Mouse (Mus musculus) neural tube, embryonic 15.5 days (tissue): ENCODE data around the gene Mroh7. TPM values are rescaled to one million over a fixed set of nuclear protein-coding genes. Genes with fewer than 3 reads are reported as not detected.

Experiments
- ATAC-seq: fragments of 200-750 bp; cut with Nextera tagmentation; 2 replicates; pipeline ENCODE4 v1.8.0; 2017; ENCODE audit warnings: mild to moderate bottlenecking, moderate TSS enrichment, moderate library complexity; ENCODE audit not compliant: low FRiP score
- H3K27ac ChIP-seq: fragments of 300-500 bp; sonication (generic); replicated peaks from 2 replicates; pipeline ENCODE4 v1.5.1; 2015; ENCODE audit warnings: mild to moderate bottlenecking, inconsistent platforms
- H3K27me3 ChIP-seq: fragments of 300-500 bp; sonication (generic); replicated peaks from 2 replicates; pipeline ENCODE4 v1.6.1; 2015; ENCODE audit warnings: inconsistent platforms
- H3K36me3 ChIP-seq: fragments of 300-500 bp; sonication (generic); 2 replicates; pipeline ENCODE4 v1.6.1; 2015; ENCODE audit warnings: inconsistent platforms
- H3K4me1 ChIP-seq: fragments of 300-500 bp; sonication (generic); 2 replicates; pipeline ENCODE4 v1.6.1; 2015; ENCODE audit warnings: inconsistent platforms
- H3K4me2 ChIP-seq: fragments of 300-500 bp; sonication (generic); 2 replicates; pipeline ENCODE4 v1.6.1; 2015; ENCODE audit warnings: inconsistent platforms, mild to moderate bottlenecking, moderate library complexity
- H3K4me3 ChIP-seq: fragments of 300-500 bp; sonication (generic); replicated peaks from 2 replicates; pipeline ENCODE4 v1.5.1; 2015; ENCODE audit warnings: mild to moderate bottlenecking, inconsistent platforms
- H3K9ac ChIP-seq: fragments of 300-500 bp; sonication (generic); replicated peaks from 2 replicates; pipeline ENCODE4 v1.6.1; 2015; ENCODE audit warnings: mild to moderate bottlenecking, inconsistent platforms
- H3K9me3 ChIP-seq: fragments of 300-500 bp; sonication (generic); replicated peaks from 2 replicates; pipeline ENCODE4 v1.6.1; 2016; ENCODE audit warnings: inconsistent platforms
- WGBS: fragments of 180-500 bp; shearing (Covaris S2); methylation state at CpG from one replicate; pipeline ENCODE4 v1.1.7; 2015; ENCODE audit warnings: mixed read lengths; 5-methylcytosine and 5-hydroxymethylcytosine counted together
- polyA plus RNA-seq: library from polyadenylated mRNA; unstranded; fragments of >200 nt; fragmentation: Nextera tagmentation; extraction: Ambion mirVana; gene quantifications from 2 replicates; pipeline ENCODE4 v1.2.1, GENCODE M21; 2015

The Mroh7 gene
- polyA plus RNA-seq, 1 experiment from 2014 or later, result 0.33 TPM

DNA sequence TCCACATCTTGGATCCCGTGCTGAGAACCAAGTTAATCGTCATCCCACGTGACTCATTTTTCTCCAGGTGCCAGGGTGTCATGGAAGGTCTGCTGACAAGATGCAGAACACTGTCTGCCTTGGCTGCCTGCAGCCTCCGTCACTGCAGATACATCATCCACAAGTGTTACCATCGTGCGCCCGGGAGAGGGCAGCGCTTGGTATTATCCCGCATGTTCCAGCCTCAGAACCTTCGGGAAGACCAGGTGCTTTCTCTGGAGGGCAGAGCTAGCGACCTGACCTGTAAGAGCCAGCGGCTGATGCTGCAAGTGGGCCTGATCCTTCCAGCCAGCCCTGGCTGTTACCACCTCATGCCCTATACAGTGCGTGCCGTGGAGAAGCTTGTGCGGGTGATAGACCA is 77.7 kb downstream of the Mroh7 start:
- 93% methylated on average over 15 of the region's 15 CpGs for WGBS
- Histone ChIP-seq H3K36me3 (peaks cover 22% of the 10 kb centered on the region), H3K9ac (no peak overlapping the region), H3K27ac (no peak overlapping the region), H3K4me2 (no peak overlapping the region), H3K4me1 (peaks cover 14% of the 10 kb centered on the region), H3K27me3 (0 out of 2 replicates have a peak, but pooled peaks cover 7% of the 10 kb centered on the region), H3K9me3 (no peaks in the 10 kb centered on the region), H3K4me3 (no peak overlapping the region)
- no peak for ATAC-seq

DNA sequence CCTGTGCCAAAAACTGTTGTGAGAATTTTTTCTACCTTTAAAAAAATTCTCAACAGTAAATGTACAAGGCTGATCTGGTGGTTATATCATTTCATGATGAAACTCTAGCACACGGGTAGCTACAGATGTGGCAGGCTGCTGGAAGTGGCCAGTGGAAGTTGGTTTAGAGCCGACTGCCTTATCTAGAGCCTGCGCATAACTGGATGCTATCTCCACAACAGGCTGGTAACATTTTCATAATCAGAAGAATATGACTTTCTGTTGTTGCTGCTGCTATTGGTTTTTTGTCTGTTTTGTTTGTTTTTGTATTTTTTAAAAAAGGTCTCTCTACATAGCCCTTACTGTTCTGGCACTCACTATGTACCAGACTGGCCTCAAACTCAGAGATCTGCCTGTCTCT is 78.2 kb downstream of the Mroh7 start:
- no peak overlapping the region for H3K9ac ChIP-seq
- 0 out of 2 replicates have a peak, but pooled peaks cover 10% of the 10 kb centered on the region for H3K27me3 ChIP-seq
- H3K27ac ChIP-seq, result no peak overlapping the region
- no peak overlapping the region for H3K4me3 ChIP-seq
- peaks cover 14% of the 10 kb centered on the region for H3K4me1 ChIP-seq
- no peak overlapping the region for H3K4me2 ChIP-seq
- ATAC-seq, result no peak
- no peaks in the 10 kb centered on the region for H3K9me3 ChIP-seq
- 97% methylated on average over 3 of the region's 3 CpGs for WGBS
- H3K36me3 ChIP-seq, result peaks cover 22% of the 10 kb centered on the region; the same call in 1 of the 2 replicates

DNA sequence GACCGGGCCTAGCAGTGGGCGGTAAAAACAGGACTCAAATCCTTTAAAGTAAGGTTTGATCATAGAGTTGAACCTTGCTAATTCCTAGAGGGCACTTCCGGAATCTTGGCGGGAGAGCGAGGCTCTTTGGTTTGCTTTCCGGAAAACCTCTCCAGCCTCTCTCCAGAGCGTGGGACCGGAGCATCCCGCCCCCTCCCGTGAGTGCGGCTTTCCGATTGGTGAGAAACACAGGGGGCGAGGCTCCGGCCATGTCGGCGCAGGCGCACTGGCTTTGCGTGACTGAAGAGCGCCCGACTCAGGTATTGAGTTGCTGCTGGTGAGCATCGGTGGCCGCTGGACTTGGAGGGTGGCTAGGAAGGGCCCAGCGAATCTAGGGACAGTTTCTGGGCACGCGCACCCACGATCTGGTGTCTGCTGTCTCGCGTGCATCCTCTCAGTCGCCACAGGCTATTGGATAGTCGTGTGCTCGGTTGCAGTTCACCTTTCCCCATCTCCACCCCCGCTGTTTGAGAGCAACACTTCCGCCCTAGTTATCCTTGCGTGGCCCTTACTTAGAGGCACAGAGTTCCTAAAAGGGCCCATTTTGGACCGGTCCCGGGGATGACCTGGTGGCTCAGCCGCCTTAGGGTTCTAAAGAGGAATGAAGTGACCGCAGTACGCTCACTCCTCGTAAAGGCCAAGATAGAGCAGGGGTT is 79.7 kb downstream of the Mroh7 start, which contains the start of gene Pars2:
Pars2 (plus strand) TSS at position 237 of the 695 bp plus-strand sequence.
- peak; percentile 97 for ATAC-seq
- Histone ChIP-seq H3K27me3 (0 out of 2 replicates have a peak, but pooled peaks cover 10% of the 10 kb centered on the region), H3K36me3 (peaks cover 22% of the 10 kb centered on the region; the same call in 1 of the 2 replicates), H3K4me1 (peaks cover 14% of the 10 kb centered on the region), H3K27ac (peak within 1 kb of the TSS; percentile 80), H3K9me3 (no peaks in the 10 kb centered on the region), H3K9ac (peak within 1 kb of the TSS; percentile 82), H3K4me2 (peak within 1 kb of the TSS; percentile 98), H3K4me3 (peak within 1 kb of the TSS; percentile 64)
- 3% methylated on average over 40 of the region's 40 CpGs for WGBS

DNA sequence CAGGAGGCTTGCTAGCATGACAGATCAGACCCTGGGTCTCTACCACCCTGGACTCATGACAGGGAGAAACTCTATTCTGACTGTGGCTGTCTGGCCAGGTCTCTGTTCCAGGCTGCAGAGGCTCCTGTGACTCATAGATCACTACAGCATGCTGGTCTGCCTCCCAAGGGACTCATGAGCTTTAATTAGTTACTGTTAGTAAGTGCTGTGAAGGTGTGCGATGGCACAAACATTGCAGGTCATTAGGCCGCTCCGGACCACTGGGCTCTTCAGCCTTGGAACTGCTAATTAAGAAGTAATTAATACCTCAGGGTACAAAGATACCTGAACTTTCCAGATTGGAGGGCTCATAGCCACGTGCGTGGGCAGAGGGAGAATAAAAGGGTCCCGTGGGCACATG is 83.6 kb downstream of the Mroh7 start:
- Histone ChIP-seq H3K4me1 (peaks cover 25% of the 10 kb centered on the region), H3K4me2 (no peak overlapping the region), H3K27ac (no peak overlapping the region), H3K4me3 (no peak overlapping the region), H3K9me3 (no peaks in the 10 kb centered on the region), H3K9ac (no peak overlapping the region), H3K36me3 (no peaks in the 10 kb centered on the region), H3K27me3 (0 out of 2 replicates have a peak, but pooled peaks cover 10% of the 10 kb centered on the region)
- ATAC-seq, result no peak
- WGBS, result 59% methylated on average over 6 of the region's 6 CpGs

DNA sequence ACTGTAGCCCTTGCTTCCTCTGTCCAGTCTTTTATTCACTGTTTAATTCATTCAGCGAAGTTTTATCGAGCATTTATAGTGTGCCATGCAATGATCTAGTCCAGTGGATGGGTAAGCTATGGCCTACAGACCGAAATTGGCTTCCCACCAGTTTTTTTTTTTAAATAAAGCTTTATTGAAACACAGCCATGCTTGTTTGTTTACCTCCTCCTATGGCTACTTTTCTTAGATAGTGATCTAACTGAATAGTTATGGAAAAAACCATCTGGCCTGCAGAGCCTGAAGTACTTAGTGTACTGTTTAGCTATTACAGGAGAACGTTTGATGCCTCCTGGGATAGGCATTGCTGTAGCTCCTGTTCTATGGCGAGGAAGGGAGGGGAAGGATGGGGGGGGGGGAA is 84.9 kb downstream of the Mroh7 start:
- no peaks in the 10 kb centered on the region for H3K36me3 ChIP-seq
- ATAC-seq, result no peak
- H3K4me3 ChIP-seq, result no peak overlapping the region
- peaks cover 16% of the 10 kb centered on the region for H3K4me1 ChIP-seq
- H3K4me2 ChIP-seq, result no peak overlapping the region
- no peak overlapping the region for H3K9ac ChIP-seq
- 0 out of 2 replicates have a peak, but pooled peaks cover 10% of the 10 kb centered on the region for H3K27me3 ChIP-seq
- no peaks in the 10 kb centered on the region for H3K9me3 ChIP-seq
- 75% methylated on average over 5 of the region's 5 CpGs for WGBS
- H3K27ac ChIP-seq, result no peak overlapping the region; the same call in 1 of the 2 replicates

DNA sequence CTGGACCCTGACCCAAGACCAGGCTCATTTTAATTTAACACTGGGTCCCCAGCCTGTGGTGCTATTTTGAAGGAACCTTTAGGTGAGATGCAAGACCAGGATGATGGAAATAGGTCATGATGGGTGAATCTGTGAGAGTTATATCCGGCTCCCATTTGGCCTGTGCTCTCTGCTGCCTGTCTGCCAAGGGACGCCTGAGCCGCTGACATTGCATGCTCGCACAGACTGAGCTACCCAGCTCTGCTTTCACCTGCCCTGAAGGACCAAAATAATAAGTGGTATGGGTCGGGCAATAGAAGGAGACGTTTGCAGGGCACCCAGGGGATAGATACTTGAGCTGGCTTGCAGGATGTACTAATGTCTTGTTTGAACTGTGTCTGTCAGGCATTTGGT is 86.5 kb downstream of the Mroh7 start:
- H3K27ac ChIP-seq, result 0 out of 2 replicates have a peak overlapping the region, but pooled peaks have one; percentile 33
- 0 out of 2 replicates have a peak, but pooled peaks cover 10% of the 10 kb centered on the region for H3K27me3 ChIP-seq
- WGBS, result 74% methylated on average over 6 of the region's 6 CpGs
- H3K9ac ChIP-seq, result no peak overlapping the region
- no peaks in the 10 kb centered on the region for H3K36me3 ChIP-seq
- no peak overlapping the region for H3K4me3 ChIP-seq
- H3K4me1 ChIP-seq, result peaks cover 12% of the 10 kb centered on the region
- no peak for ATAC-seq
- H3K9me3 ChIP-seq, result no peaks in the 10 kb centered on the region
- H3K4me2 ChIP-seq, result no peak overlapping the region

DNA sequence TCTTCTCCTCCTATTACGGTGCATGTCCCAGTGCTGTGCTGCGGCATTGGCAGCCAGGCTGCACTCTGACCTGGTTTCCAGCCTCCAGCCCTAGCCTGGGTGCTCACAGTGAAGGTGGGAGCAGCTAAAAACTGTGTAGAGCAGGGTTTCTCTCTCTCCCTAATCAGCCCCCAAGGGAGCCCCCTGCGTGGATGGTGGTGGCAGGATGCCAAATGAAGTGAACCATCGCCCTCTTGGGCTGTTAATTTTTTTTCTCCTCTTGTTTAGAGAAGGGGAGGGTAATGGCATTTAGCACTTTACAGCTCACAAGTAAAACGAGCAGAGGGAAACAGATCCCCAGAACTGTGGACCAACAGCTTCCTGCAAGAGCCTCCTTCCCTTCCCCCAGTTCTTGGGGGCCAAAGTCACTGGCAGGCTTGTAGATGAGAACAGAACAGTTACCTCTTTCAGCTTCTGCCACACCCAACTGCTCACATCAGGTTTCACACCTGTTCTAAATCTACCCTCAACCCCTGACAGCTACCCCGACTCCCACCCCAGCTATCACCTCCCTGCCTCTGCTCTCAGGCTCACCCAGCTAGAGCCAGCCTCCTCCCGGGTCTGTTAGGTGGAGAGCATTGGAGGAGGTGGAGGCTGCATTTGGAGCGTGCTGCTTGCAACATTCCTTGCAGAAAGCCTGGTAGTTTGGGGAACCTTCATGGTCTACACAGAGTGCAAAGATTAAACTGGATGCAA is 87.1 kb downstream of the Mroh7 start:
- H3K27me3 ChIP-seq, result 0 out of 2 replicates have a peak, but pooled peaks cover 6% of the 10 kb centered on the region
- no peaks in the 10 kb centered on the region for H3K36me3 ChIP-seq
- no peak overlapping the region for H3K4me3 ChIP-seq
- peak; percentile 27; the same call in 1 of the 2 replicates for ATAC-seq
- no peaks in the 10 kb centered on the region for H3K9me3 ChIP-seq
- 30% methylated on average over 8 of the region's 8 CpGs for WGBS
- H3K9ac ChIP-seq, result no peak overlapping the region
- H3K4me2 ChIP-seq, result no peak overlapping the region
- H3K4me1 ChIP-seq, result peaks cover 12% of the 10 kb centered on the region
- H3K27ac ChIP-seq, result peak overlapping the region; percentile 33; the same call in 1 of the 2 replicates

DNA sequence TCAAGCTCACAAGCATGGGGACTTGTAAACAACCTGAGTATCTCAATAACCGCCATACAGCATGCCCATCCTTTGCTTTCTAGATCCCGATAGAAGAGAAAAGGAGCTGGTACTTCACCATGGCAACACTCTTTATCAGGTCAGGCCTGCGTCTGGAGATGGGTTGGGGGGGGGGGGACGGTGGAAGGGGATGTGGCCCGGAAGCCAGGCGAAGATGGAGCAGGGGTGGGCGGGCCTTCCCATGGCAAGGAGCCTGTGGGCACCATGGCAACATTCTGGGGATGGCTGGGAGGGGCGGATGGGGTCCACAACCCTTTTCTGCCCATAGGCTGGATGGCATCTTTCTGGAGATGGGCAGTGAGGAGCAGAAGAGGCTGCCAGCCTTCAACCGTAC is 96.6 kb downstream of the Mroh7 start:
- no peaks in the 10 kb centered on the region for H3K36me3 ChIP-seq
- H3K4me2 ChIP-seq, result peak overlapping the region; percentile 30
- H3K27me3 ChIP-seq, result no peaks in the 10 kb centered on the region
- H3K9ac ChIP-seq, result no peak overlapping the region
- H3K27ac ChIP-seq, result peak overlapping the region; percentile 86
- H3K9me3 ChIP-seq, result no peaks in the 10 kb centered on the region
- ATAC-seq, result peak; percentile 6; the same call in 1 of the 2 replicates
- peaks cover 54% of the 10 kb centered on the region for H3K4me1 ChIP-seq
- WGBS, result 26% methylated on average over 9 of the region's 9 CpGs
- H3K4me3 ChIP-seq, result no peak overlapping the region

DNA sequence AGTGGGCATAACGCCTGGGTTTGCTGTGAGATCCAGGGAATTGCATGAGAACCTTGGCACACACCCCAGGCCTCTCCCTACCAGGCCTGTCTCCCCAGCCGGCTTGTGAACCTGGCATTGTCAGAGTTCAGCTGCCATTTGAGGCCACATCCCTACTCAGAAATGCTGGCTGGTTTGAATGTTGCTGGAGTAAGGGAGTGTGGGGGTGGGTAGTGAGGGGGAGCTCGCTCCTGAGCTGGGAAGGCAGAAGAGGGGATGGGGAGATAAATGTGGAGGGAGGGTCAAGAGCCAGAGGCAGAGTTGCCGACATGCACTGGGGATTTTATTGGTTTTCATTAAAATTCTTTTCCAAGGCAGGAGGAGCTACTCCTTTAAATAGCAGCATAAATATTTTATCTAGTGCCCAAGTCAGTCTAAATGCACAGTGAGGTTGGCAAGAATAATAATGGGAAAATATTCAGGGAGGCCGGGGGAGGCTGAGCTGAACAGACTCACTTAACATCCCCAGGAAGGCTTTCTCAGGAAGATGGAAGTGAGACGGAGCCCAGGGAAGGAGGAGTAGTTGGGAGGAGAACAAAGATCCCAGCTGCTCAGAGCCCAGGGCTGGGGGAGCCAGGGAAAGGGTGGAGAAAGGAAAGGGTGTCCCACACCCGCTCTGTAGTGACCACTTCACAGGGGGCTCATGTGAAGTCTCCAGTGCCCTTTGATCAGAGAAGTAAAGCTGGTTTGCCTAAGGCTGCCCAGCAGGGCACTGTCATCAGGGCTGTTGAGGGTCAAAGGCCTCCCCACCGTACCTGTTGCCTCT is 97.2 kb downstream of the Mroh7 start:
- peaks cover 57% of the 10 kb centered on the region for H3K4me1 ChIP-seq
- 0 out of 2 replicates have a peak overlapping the region, but pooled peaks have one; percentile 10 for H3K9ac ChIP-seq
- peak overlapping the region; percentile 30 for H3K4me2 ChIP-seq
- 20% methylated on average over 8 of the region's 8 CpGs for WGBS
- peak overlapping the region; percentile 86 for H3K27ac ChIP-seq
- no peaks in the 10 kb centered on the region for H3K9me3 ChIP-seq
- H3K4me3 ChIP-seq, result no peak overlapping the region
- ATAC-seq, result peak; percentile 60
- H3K36me3 ChIP-seq, result no peaks in the 10 kb centered on the region
- H3K27me3 ChIP-seq, result no peaks in the 10 kb centered on the region

DNA sequence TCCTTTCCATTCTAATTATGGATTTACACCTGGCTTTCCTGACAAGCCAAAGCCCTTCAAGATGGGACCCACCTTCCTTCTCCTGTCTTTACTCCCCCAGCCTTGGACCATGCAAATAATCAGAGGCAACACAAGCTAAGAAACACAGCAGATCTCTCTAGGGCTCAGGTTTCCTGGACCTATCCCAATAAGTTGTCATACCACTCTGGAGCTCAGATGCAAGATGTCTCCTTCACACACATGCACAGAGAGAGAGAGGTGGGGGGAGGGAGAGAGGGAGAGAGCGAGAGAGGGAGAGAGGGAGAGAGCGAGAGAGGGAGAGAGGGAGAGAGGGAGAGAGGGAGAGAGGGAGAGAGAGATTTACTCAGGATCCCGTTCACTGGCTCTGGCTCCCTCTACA is 98.4 kb downstream of the Mroh7 start:
- peak overlapping the region; percentile 86 for H3K27ac ChIP-seq
- no peak overlapping the region for H3K4me2 ChIP-seq
- no peak overlapping the region for H3K4me3 ChIP-seq
- no peaks in the 10 kb centered on the region for H3K27me3 ChIP-seq
- H3K4me1 ChIP-seq, result peaks cover 60% of the 10 kb centered on the region
- WGBS, result 78% methylated on average over 1 of the region's 3 CpGs
- ATAC-seq, result no peak
- H3K36me3 ChIP-seq, result no peaks in the 10 kb centered on the region
- H3K9me3 ChIP-seq, result no peaks in the 10 kb centered on the region
- no peak overlapping the region for H3K9ac ChIP-seq
